Mouse (Mus musculus): ENCODE data around the gene Rtraf.

- TF ChIP-seq POLR2A (IDR thresholded peaks at IDR 0.05; ENCODE audit: insufficient read length, low read depth) = no peak
- TF ChIP-seq SRF (IDR thresholded peaks at IDR 0.05; ENCODE audit: control insufficient read depth, insufficient read length, low read depth) = no peak
- TF ChIP-seq USF1 (IDR thresholded peaks at IDR 0.05; ENCODE audit: low read depth) = no peak
- no peak for TF ChIP-seq MAX (IDR thresholded peaks at IDR 0.05; ENCODE audit: low read depth)
- TF ChIP-seq MYOG (IDR thresholded peaks at IDR 0.05; ENCODE audit: control insufficient read depth in 1 of 3, insufficient read depth in 1 of 3, insufficient read length in 2 of 3, low read depth in 2 of 3) = no peak
- TF ChIP-seq POLR2AphosphoS2 (IDR thresholded peaks at IDR 0.05; ENCODE audit: insufficient read length, low read depth) = no peak
- TF ChIP-seq TCF12 (IDR thresholded peaks at IDR 0.05; ENCODE audit: insufficient read depth, poor library complexity, severe bottlenecking) = no peak
- TF ChIP-seq CEBPB (IDR thresholded peaks at IDR 0.05; ENCODE audit: insufficient read depth, poor library complexity, severe bottlenecking) = no peak
- TF ChIP-seq MYOD1 (IDR thresholded peaks at IDR 0.05; ENCODE audit: control insufficient read depth in 1 of 3, insufficient read length in 2 of 3, low read depth in 2 of 3) = no peak
- no peak for TF ChIP-seq REST (IDR thresholded peaks at IDR 0.05; ENCODE audit: insufficient read depth, insufficient read length)
- TF ChIP-seq E2F4 (IDR thresholded peaks at IDR 0.05; ENCODE audit: insufficient read depth) = no peak
- no peak for TF ChIP-seq TCF3 (IDR thresholded peaks at IDR 0.05; ENCODE audit: insufficient read length, low read depth)
Observed at GRCm38 (mm10) chr14:19807339-19807738, 16.3 kb downstream of the Rtraf start.
